Mouse (Mus musculus): ENCODE measurements around the gene 2010109A12Rik. TPM values are rescaled to one million over a fixed set of nuclear protein-coding genes. Genes with fewer than 3 reads are reported as not detected.

Gene 2010109A12Rik
- 2.7 and 2.8 TPM in 2 replicates for polyA plus RNA-seq (2014; fragmentation: Nextera tagmentation; extraction: Ambion mirVana)

- Histone ChIP-seq H3K9ac (ENCODE audit: low read length) (peak within 1 kb of the TSS; percentile 93), H3K27ac (ENCODE audit: low read depth, low read length) (peak within 1 kb of the TSS; percentile 95), H3K4me1 (ENCODE audit: control insufficient read depth, insufficient read depth, low read length) (peaks cover 13% of the 10 kb centered on the region; the same call in 1 of the 2 replicates), H3K27me3 (replicated peaks; ENCODE audit: control insufficient read depth, insufficient read depth, low read length) (no peaks in the 10 kb centered on the region), H3K9me3 (replicated peaks; ENCODE audit: control insufficient read depth, low read length) (no peaks in the 10 kb centered on the region), H3K4me2 (ENCODE audit: low read length) (peak within 1 kb of the TSS; percentile 92), H3K36me3 (ENCODE audit: control insufficient read depth, insufficient read depth, low read length) (peaks cover 8% of the 10 kb centered on the region), H3K4me3 (ENCODE audit: low read depth, low read length) (peak within 1 kb of the TSS; percentile 92)
- WGBS: under 1% methylated on average over 74 of the region's 79 CpGs
- ATAC-seq: peak; percentile 97
- DNase-seq (ENCODE audit: low spot score): peak; percentile 98
Measured at GRCm38 (mm10) chr5:93206109-93207005, at the start of gene 2010109A12Rik, which contains the start of gene Ccni. Gene 2010109A12Rik, plus strand, starts transcription at chr5:93206518. Gene Ccni, minus strand, starts transcription at chr5:93206495.

- Histone ChIP-seq H3K4me3 (ENCODE audit: low read depth, low read length) (no peak overlapping the region), H3K4me2 (ENCODE audit: low read length) (no peak overlapping the region), H3K36me3 (ENCODE audit: control insufficient read depth, insufficient read depth, low read length) (peaks cover 84% of the 10 kb centered on the region), H3K4me1 (ENCODE audit: control insufficient read depth, insufficient read depth, low read length) (no peaks in the 10 kb centered on the region), H3K27ac (ENCODE audit: low read depth, low read length) (no peak overlapping the region), H3K9ac (ENCODE audit: low read length) (no peak overlapping the region), H3K9me3 (replicated peaks; ENCODE audit: control insufficient read depth, low read length) (no peaks in the 10 kb centered on the region), H3K27me3 (replicated peaks; ENCODE audit: control insufficient read depth, insufficient read depth, low read length) (no peaks in the 10 kb centered on the region)
- ATAC-seq: peak; percentile 49
- WGBS: 79% methylated on average over 3 of the region's 3 CpGs
- DNase-seq (ENCODE audit: low spot score): peak; percentile 73
Measured at GRCm38 (mm10) chr5:93163541-93163940, 42.8 kb upstream of the 2010109A12Rik start.

- Histone ChIP-seq H3K27me3 (replicated peaks; ENCODE audit: control insufficient read depth, insufficient read depth, low read length) (no peaks in the 10 kb centered on the region), H3K4me2 (ENCODE audit: low read length) (no peak overlapping the region), H3K27ac (ENCODE audit: low read depth, low read length) (no peak overlapping the region), H3K36me3 (ENCODE audit: control insufficient read depth, insufficient read depth, low read length) (peaks cover 79% of the 10 kb centered on the region), H3K9me3 (replicated peaks; ENCODE audit: control insufficient read depth, low read length) (no peaks in the 10 kb centered on the region), H3K4me1 (ENCODE audit: control insufficient read depth, insufficient read depth, low read length) (no peaks in the 10 kb centered on the region), H3K9ac (ENCODE audit: low read length) (no peak overlapping the region), H3K4me3 (ENCODE audit: low read depth, low read length) (no peak overlapping the region)
- WGBS: 89% methylated on average over 11 of the region's 11 CpGs
- no peak for DNase-seq (ENCODE audit: low spot score)
- ATAC-seq: no peak
Measured at GRCm38 (mm10) chr5:93167919-93168516, 38.3 kb upstream of the 2010109A12Rik start.

- H3K4me1 ChIP-seq (ENCODE audit: control insufficient read depth, insufficient read depth, low read length): no peaks in the 10 kb centered on the region
- ATAC-seq: no peak
- no peaks in the 10 kb centered on the region for H3K27me3 ChIP-seq (replicated peaks; ENCODE audit: control insufficient read depth, insufficient read depth, low read length)
- H3K9ac ChIP-seq (ENCODE audit: low read length): no peak overlapping the region
- no peak for DNase-seq (ENCODE audit: low spot score)
- H3K9me3 ChIP-seq (replicated peaks; ENCODE audit: control insufficient read depth, low read length): no peaks in the 10 kb centered on the region
- H3K4me3 ChIP-seq (ENCODE audit: low read depth, low read length): no peak overlapping the region
- H3K27ac ChIP-seq (ENCODE audit: low read depth, low read length): no peak overlapping the region
- H3K36me3 ChIP-seq (ENCODE audit: control insufficient read depth, insufficient read depth, low read length): peaks cover 77% of the 10 kb centered on the region
- 84% methylated on average over 6 of the region's 6 CpGs for WGBS
- no peak overlapping the region for H3K4me2 ChIP-seq (ENCODE audit: low read length)
Measured at GRCm38 (mm10) chr5:93168654-93169053, 37.7 kb upstream of the 2010109A12Rik start.

GRCm38 (mm10) chr5:93171420-93171819 is 34.9 kb upstream of the 2010109A12Rik start:
- ATAC-seq (no peak), DNase-seq (ENCODE audit: low spot score) (no peak)
- Histone ChIP-seq H3K4me2 (ENCODE audit: low read length) (no peak overlapping the region), H3K27me3 (replicated peaks; ENCODE audit: control insufficient read depth, insufficient read depth, low read length) (no peaks in the 10 kb centered on the region), H3K36me3 (ENCODE audit: control insufficient read depth, insufficient read depth, low read length) (peaks cover 67% of the 10 kb centered on the region), H3K27ac (ENCODE audit: low read depth, low read length) (no peak overlapping the region), H3K4me1 (ENCODE audit: control insufficient read depth, insufficient read depth, low read length) (no peaks in the 10 kb centered on the region), H3K9ac (ENCODE audit: low read length) (no peak overlapping the region), H3K9me3 (replicated peaks; ENCODE audit: control insufficient read depth, low read length) (no peaks in the 10 kb centered on the region), H3K4me3 (ENCODE audit: low read depth, low read length) (no peak overlapping the region)
- 97% methylated on average over 15 of the region's 15 CpGs for WGBS

- DNase-seq (ENCODE audit: low spot score) (no peak), ATAC-seq (no peak)
- Histone ChIP-seq H3K27me3 (replicated peaks; ENCODE audit: control insufficient read depth, insufficient read depth, low read length) (no peaks in the 10 kb centered on the region), H3K9me3 (replicated peaks; ENCODE audit: control insufficient read depth, low read length) (no peaks in the 10 kb centered on the region), H3K4me2 (ENCODE audit: low read length) (no peak overlapping the region), H3K36me3 (ENCODE audit: control insufficient read depth, insufficient read depth, low read length) (peaks cover 60% of the 10 kb centered on the region), H3K4me1 (ENCODE audit: control insufficient read depth, insufficient read depth, low read length) (no peaks in the 10 kb centered on the region), H3K9ac (ENCODE audit: low read length) (no peak overlapping the region), H3K27ac (ENCODE audit: low read depth, low read length) (no peak overlapping the region; the same call in 1 of the 2 replicates), H3K4me3 (ENCODE audit: low read depth, low read length) (no peak overlapping the region)
- WGBS: 74% methylated on average over 6 of the region's 6 CpGs
Measured at GRCm38 (mm10) chr5:93172536-93172935, 33.8 kb upstream of the 2010109A12Rik start.

GRCm38 (mm10) chr5:93174675-93175074 is 31.6 kb upstream of the 2010109A12Rik start:
- 88% methylated on average over 6 of the region's 6 CpGs for WGBS
- no peaks in the 10 kb centered on the region for H3K4me1 ChIP-seq (ENCODE audit: control insufficient read depth, insufficient read depth, low read length)
- H3K36me3 ChIP-seq (ENCODE audit: control insufficient read depth, insufficient read depth, low read length): peaks cover 61% of the 10 kb centered on the region
- no peak overlapping the region for H3K27ac ChIP-seq (ENCODE audit: low read depth, low read length)
- no peaks in the 10 kb centered on the region for H3K27me3 ChIP-seq (replicated peaks; ENCODE audit: control insufficient read depth, insufficient read depth, low read length)
- H3K4me2 ChIP-seq (ENCODE audit: low read length): no peak overlapping the region
- DNase-seq (ENCODE audit: low spot score) (no peak), ATAC-seq (no peak)
- H3K9ac ChIP-seq (ENCODE audit: low read length): no peak overlapping the region
- no peak overlapping the region for H3K4me3 ChIP-seq (ENCODE audit: low read depth, low read length)
- H3K9me3 ChIP-seq (replicated peaks; ENCODE audit: control insufficient read depth, low read length): no peaks in the 10 kb centered on the region

- H3K4me2 ChIP-seq (ENCODE audit: low read length): no peak overlapping the region
- H3K27me3 ChIP-seq (replicated peaks; ENCODE audit: control insufficient read depth, insufficient read depth, low read length): no peaks in the 10 kb centered on the region
- H3K9me3 ChIP-seq (replicated peaks; ENCODE audit: control insufficient read depth, low read length): no peaks in the 10 kb centered on the region
- H3K9ac ChIP-seq (ENCODE audit: low read length): no peak overlapping the region
- H3K4me3 ChIP-seq (ENCODE audit: low read depth, low read length): no peak overlapping the region
- DNase-seq (ENCODE audit: low spot score) (no peak), ATAC-seq (no peak)
- 85% methylated on average over 6 of the region's 6 CpGs for WGBS
- H3K4me1 ChIP-seq (ENCODE audit: control insufficient read depth, insufficient read depth, low read length): no peaks in the 10 kb centered on the region
- H3K27ac ChIP-seq (ENCODE audit: low read depth, low read length): no peak overlapping the region
- peaks cover 63% of the 10 kb centered on the region for H3K36me3 ChIP-seq (ENCODE audit: control insufficient read depth, insufficient read depth, low read length)
Measured at GRCm38 (mm10) chr5:93178616-93179015, 27.7 kb upstream of the 2010109A12Rik start.

GRCm38 (mm10) chr5:93180252-93180651 is 26.1 kb upstream of the 2010109A12Rik start:
- Histone ChIP-seq H3K4me1 (ENCODE audit: control insufficient read depth, insufficient read depth, low read length) (no peaks in the 10 kb centered on the region), H3K27me3 (replicated peaks; ENCODE audit: control insufficient read depth, insufficient read depth, low read length) (no peaks in the 10 kb centered on the region), H3K9me3 (replicated peaks; ENCODE audit: control insufficient read depth, low read length) (no peaks in the 10 kb centered on the region), H3K4me3 (ENCODE audit: low read depth, low read length) (no peak overlapping the region), H3K27ac (ENCODE audit: low read depth, low read length) (no peak overlapping the region), H3K9ac (ENCODE audit: low read length) (no peak overlapping the region), H3K4me2 (ENCODE audit: low read length) (no peak overlapping the region), H3K36me3 (ENCODE audit: control insufficient read depth, insufficient read depth, low read length) (peaks cover 66% of the 10 kb centered on the region)
- DNase-seq (ENCODE audit: low spot score): peak; percentile 34
- ATAC-seq: 0 out of 2 replicates have a peak, but pooled peaks have one; percentile 22
- WGBS: 81% methylated on average over 2 of the region's 2 CpGs
